Mouse (Mus musculus): ENCODE data around the gene Ifit1. TPM values are rescaled to one million over a fixed set of nuclear protein-coding genes. Genes with fewer than 3 reads are reported as not detected.
"Not testable (repeated sequence)": the region's sequence is repeated elsewhere in the genome, so short reads cannot be mapped to it uniquely, and the experiment has no call there.

The Ifit1 gene
- polyA plus RNA-seq, 1 experiment from 2014 or later, result 2.2 TPM

- not testable (repeated sequence) for DNase-seq (ENCODE audit: low spot score); H3K27me3 ChIP-seq (replicated peaks; ENCODE audit: control insufficient read depth, insufficient read depth, low read length); H3K4me1 ChIP-seq (replicated peaks; ENCODE audit: control insufficient read depth, insufficient read depth, low read length); H3K27ac ChIP-seq (ENCODE audit: low read depth); H3K4me3 ChIP-seq (ENCODE audit: low read depth, low read length); ATAC-seq (replicated peaks; ENCODE audit: low FRiP score, low TSS enrichment, low read depth); H3K36me3 ChIP-seq (ENCODE audit: control insufficient read depth, insufficient read depth, low read length); H3K9ac ChIP-seq (ENCODE audit: low read length); H3K9me3 ChIP-seq (ENCODE audit: control insufficient read depth, low read length); H3K4me2 ChIP-seq (ENCODE audit: low read length)
- WGBS, result 73% methylated on average over 3 of the region's 3 CpGs
Observed at GRCm38 (mm10) chr19:34610118-34610517, 30.6 kb upstream of the Ifit1 start.

GRCm38 (mm10) chr19:34612243-34613001 lies 28.2 kb upstream of the Ifit1 start:
- not testable (repeated sequence) for H3K4me1 ChIP-seq (replicated peaks; ENCODE audit: control insufficient read depth, insufficient read depth, low read length); H3K27me3 ChIP-seq (replicated peaks; ENCODE audit: control insufficient read depth, insufficient read depth, low read length); H3K36me3 ChIP-seq (ENCODE audit: control insufficient read depth, insufficient read depth, low read length); DNase-seq (ENCODE audit: low spot score); ATAC-seq (replicated peaks; ENCODE audit: low FRiP score, low TSS enrichment, low read depth); H3K9me3 ChIP-seq (ENCODE audit: control insufficient read depth, low read length); H3K4me2 ChIP-seq (ENCODE audit: low read length); H3K27ac ChIP-seq (ENCODE audit: low read depth); H3K4me3 ChIP-seq (ENCODE audit: low read depth, low read length); H3K9ac ChIP-seq (ENCODE audit: low read length)
- 74% methylated on average over 5 of the region's 11 CpGs for WGBS

- no peaks in the 10 kb centered on the region for H3K27me3 ChIP-seq (replicated peaks; ENCODE audit: control insufficient read depth, insufficient read depth, low read length)
- no peak overlapping the region for H3K27ac ChIP-seq (ENCODE audit: low read depth)
- no peaks in the 10 kb centered on the region for H3K4me1 ChIP-seq (replicated peaks; ENCODE audit: control insufficient read depth, insufficient read depth, low read length)
- ATAC-seq (replicated peaks; ENCODE audit: low FRiP score, low TSS enrichment, low read depth), result no peak
- H3K4me2 ChIP-seq (ENCODE audit: low read length), result no peak overlapping the region
- no peak overlapping the region for H3K9ac ChIP-seq (ENCODE audit: low read length)
- H3K9me3 ChIP-seq (ENCODE audit: control insufficient read depth, low read length), result no peaks in the 10 kb centered on the region
- H3K36me3 ChIP-seq (ENCODE audit: control insufficient read depth, insufficient read depth, low read length), result no peaks in the 10 kb centered on the region
- DNase-seq (ENCODE audit: low spot score), result no peak
- 82% methylated on average over 5 of the region's 5 CpGs for WGBS
- H3K4me3 ChIP-seq (ENCODE audit: low read depth, low read length), result no peak overlapping the region
Observed at GRCm38 (mm10) chr19:34620871-34621270, 19.8 kb upstream of the Ifit1 start.

GRCm38 (mm10) chr19:34623781-34624180 lies 16.9 kb upstream of the Ifit1 start:
- Histone ChIP-seq H3K9ac (ENCODE audit: low read length) (no peak overlapping the region), H3K27me3 (replicated peaks; ENCODE audit: control insufficient read depth, insufficient read depth, low read length) (no peaks in the 10 kb centered on the region), H3K4me1 (replicated peaks; ENCODE audit: control insufficient read depth, insufficient read depth, low read length) (no peaks in the 10 kb centered on the region), H3K36me3 (ENCODE audit: control insufficient read depth, insufficient read depth, low read length) (no peaks in the 10 kb centered on the region), H3K4me2 (ENCODE audit: low read length) (no peak overlapping the region), H3K27ac (ENCODE audit: low read depth) (no peak overlapping the region), H3K9me3 (ENCODE audit: control insufficient read depth, low read length) (no peaks in the 10 kb centered on the region), H3K4me3 (ENCODE audit: low read depth, low read length) (no peak overlapping the region)
- DNase-seq (ENCODE audit: low spot score) (no peak), ATAC-seq (replicated peaks; ENCODE audit: low FRiP score, low TSS enrichment, low read depth) (no peak)
- 93% methylated on average over 6 of the region's 6 CpGs for WGBS

- Histone ChIP-seq H3K36me3 (ENCODE audit: control insufficient read depth, insufficient read depth, low read length) (no peaks in the 10 kb centered on the region), H3K27me3 (replicated peaks; ENCODE audit: control insufficient read depth, insufficient read depth, low read length) (no peaks in the 10 kb centered on the region), H3K4me3 (ENCODE audit: low read depth, low read length) (no peak overlapping the region), H3K4me2 (ENCODE audit: low read length) (no peak overlapping the region), H3K4me1 (replicated peaks; ENCODE audit: control insufficient read depth, insufficient read depth, low read length) (no peaks in the 10 kb centered on the region), H3K9me3 (ENCODE audit: control insufficient read depth, low read length) (no peaks in the 10 kb centered on the region), H3K27ac (ENCODE audit: low read depth) (no peak overlapping the region), H3K9ac (ENCODE audit: low read length) (no peak overlapping the region)
- WGBS, result 87% methylated on average over 4 of the region's 4 CpGs
- ATAC-seq (replicated peaks; ENCODE audit: low FRiP score, low TSS enrichment, low read depth) (no peak), DNase-seq (ENCODE audit: low spot score) (no peak)
Observed at GRCm38 (mm10) chr19:34624663-34625062, 16.0 kb upstream of the Ifit1 start.

DNA sequence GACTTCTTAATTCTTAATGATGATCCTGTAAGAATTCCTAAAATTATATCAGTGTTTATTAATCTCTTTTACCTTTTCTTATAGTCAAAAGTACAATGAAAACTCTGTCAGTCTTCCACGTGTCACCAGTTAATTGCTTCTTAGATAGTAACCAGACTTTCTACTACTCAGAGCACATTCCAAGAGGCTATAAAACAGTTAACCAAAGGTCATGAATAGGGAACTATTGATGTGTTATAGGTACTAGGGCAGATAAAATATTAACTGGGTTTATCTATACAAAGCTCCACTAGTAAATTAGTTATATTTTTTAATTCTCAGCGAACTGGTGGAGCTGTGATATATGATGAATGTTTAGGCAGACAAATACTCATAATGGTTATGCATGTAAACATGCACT lies 13.2 kb upstream of the Ifit1 start:
- WGBS, result 26% methylated on average over 2 of the region's 2 CpGs

GRCm38 (mm10) chr19:34631487-34631886 lies 9.2 kb upstream of the Ifit1 start:
- no peaks in the 10 kb centered on the region for H3K27me3 ChIP-seq (replicated peaks; ENCODE audit: control insufficient read depth, insufficient read depth, low read length)
- no peaks in the 10 kb centered on the region for H3K9me3 ChIP-seq (ENCODE audit: control insufficient read depth, low read length)
- no peak for ATAC-seq (replicated peaks; ENCODE audit: low FRiP score, low TSS enrichment, low read depth)
- H3K36me3 ChIP-seq (ENCODE audit: control insufficient read depth, insufficient read depth, low read length), result no peaks in the 10 kb centered on the region
- H3K4me2 ChIP-seq (ENCODE audit: low read length), result no peak overlapping the region
- no peak for DNase-seq (ENCODE audit: low spot score)
- no peak overlapping the region for H3K4me3 ChIP-seq (ENCODE audit: low read depth, low read length)
- H3K4me1 ChIP-seq (replicated peaks; ENCODE audit: control insufficient read depth, insufficient read depth, low read length), result no peaks in the 10 kb centered on the region
- H3K27ac ChIP-seq (ENCODE audit: low read depth), result no peak overlapping the region
- H3K9ac ChIP-seq (ENCODE audit: low read length), result no peak overlapping the region

More for the DNA sequence above, 13.2 kb upstream of the Ifit1 start:
- Histone ChIP-seq H3K4me3 (ENCODE audit: low read depth, low read length) (no peak overlapping the region), H3K27me3 (replicated peaks; ENCODE audit: control insufficient read depth, insufficient read depth, low read length) (no peaks in the 10 kb centered on the region), H3K9ac (ENCODE audit: low read length) (no peak overlapping the region), H3K9me3 (ENCODE audit: control insufficient read depth, low read length) (no peaks in the 10 kb centered on the region), H3K27ac (ENCODE audit: low read depth) (no peak overlapping the region), H3K4me2 (ENCODE audit: low read length) (no peak overlapping the region), H3K36me3 (ENCODE audit: control insufficient read depth, insufficient read depth, low read length) (no peaks in the 10 kb centered on the region), H3K4me1 (replicated peaks; ENCODE audit: control insufficient read depth, insufficient read depth, low read length) (no peaks in the 10 kb centered on the region)
- ATAC-seq (replicated peaks; ENCODE audit: low FRiP score, low TSS enrichment, low read depth) (no peak), DNase-seq (ENCODE audit: low spot score) (no peak)

- DNase-seq (ENCODE audit: low spot score), result no peak
- Histone ChIP-seq H3K36me3 (ENCODE audit: control insufficient read depth, insufficient read depth, low read length) (no peaks in the 10 kb centered on the region), H3K4me2 (ENCODE audit: low read length) (no peak overlapping the region), H3K9ac (ENCODE audit: low read length) (no peak overlapping the region), H3K27me3 (replicated peaks; ENCODE audit: control insufficient read depth, insufficient read depth, low read length) (no peaks in the 10 kb centered on the region), H3K9me3 (ENCODE audit: control insufficient read depth, low read length) (no peaks in the 10 kb centered on the region), H3K4me1 (replicated peaks; ENCODE audit: control insufficient read depth, insufficient read depth, low read length) (no peaks in the 10 kb centered on the region), H3K4me3 (ENCODE audit: low read depth, low read length) (no peak overlapping the region), H3K27ac (ENCODE audit: low read depth) (no peak overlapping the region)
- no peak for ATAC-seq (replicated peaks; ENCODE audit: low FRiP score, low TSS enrichment, low read depth)
- WGBS, result 46% methylated on average over 2 of the region's 2 CpGs
Observed at GRCm38 (mm10) chr19:34633484-34633883, 7.2 kb upstream of the Ifit1 start.

- Histone ChIP-seq H3K4me3 (ENCODE audit: low read depth, low read length) (no peak overlapping the region), H3K27me3 (replicated peaks; ENCODE audit: control insufficient read depth, insufficient read depth, low read length) (no peaks in the 10 kb centered on the region), H3K27ac (ENCODE audit: low read depth) (no peak overlapping the region), H3K36me3 (ENCODE audit: control insufficient read depth, insufficient read depth, low read length) (no peaks in the 10 kb centered on the region), H3K9ac (ENCODE audit: low read length) (no peak overlapping the region), H3K9me3 (ENCODE audit: control insufficient read depth, low read length) (no peaks in the 10 kb centered on the region), H3K4me1 (replicated peaks; ENCODE audit: control insufficient read depth, insufficient read depth, low read length) (no peaks in the 10 kb centered on the region), H3K4me2 (ENCODE audit: low read length) (no peak overlapping the region)
- WGBS, result 8% methylated on average over 3 of the region's 3 CpGs
- DNase-seq (ENCODE audit: low spot score) (peak; percentile 79), ATAC-seq (replicated peaks; ENCODE audit: low FRiP score, low TSS enrichment, low read depth) (0 out of 2 replicates have a peak, but pooled peaks have one; percentile 75)
Observed at GRCm38 (mm10) chr19:34636933-34637557, 3.6 kb upstream of the Ifit1 start.

All from intestine, embryonic 14.5 days (tissue).